Mouse (Mus musculus): ENCODE results near the gene Etfrf1.

The Etfrf1 gene

GRCm38 (mm10) chr6:145210816-145211338 is at the start of gene Etfrf1, which contains the start of gene Casc1:
Etfrf1 (plus strand) TSS chr6:145211134.
Casc1 (minus strand) TSS chr6:145211005.
- DNase-seq: peak; percentile 100

- no peak for DNase-seq
Measured at GRCm38 (mm10) chr6:145171892-145172606, 38.9 kb upstream of the Etfrf1 start.

DNA sequence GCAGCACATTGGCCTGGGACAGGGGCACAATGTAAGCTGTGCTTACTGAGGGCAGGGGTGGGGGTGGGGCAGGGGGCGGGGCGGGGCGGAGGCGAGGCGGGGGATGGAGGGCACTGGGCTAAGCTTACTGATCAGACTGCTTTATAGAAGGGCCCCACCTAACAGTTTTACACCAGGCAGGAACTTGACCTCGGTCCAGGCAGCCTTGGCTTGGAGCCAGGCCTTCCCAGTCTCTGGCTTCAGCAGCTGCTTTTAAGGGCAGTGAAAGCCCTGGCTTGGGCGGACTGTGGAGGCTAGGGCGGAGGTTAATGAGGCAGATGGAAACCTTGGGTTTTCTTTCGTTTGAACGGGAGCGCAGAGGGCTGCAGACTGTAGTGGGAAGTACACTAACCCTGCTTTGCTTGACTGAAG is 37.1 kb upstream of the Etfrf1 start:
- DNase-seq: no peak

- no peak for DNase-seq
Measured at GRCm38 (mm10) chr6:145175571-145175981, 35.4 kb upstream of the Etfrf1 start.

DNA sequence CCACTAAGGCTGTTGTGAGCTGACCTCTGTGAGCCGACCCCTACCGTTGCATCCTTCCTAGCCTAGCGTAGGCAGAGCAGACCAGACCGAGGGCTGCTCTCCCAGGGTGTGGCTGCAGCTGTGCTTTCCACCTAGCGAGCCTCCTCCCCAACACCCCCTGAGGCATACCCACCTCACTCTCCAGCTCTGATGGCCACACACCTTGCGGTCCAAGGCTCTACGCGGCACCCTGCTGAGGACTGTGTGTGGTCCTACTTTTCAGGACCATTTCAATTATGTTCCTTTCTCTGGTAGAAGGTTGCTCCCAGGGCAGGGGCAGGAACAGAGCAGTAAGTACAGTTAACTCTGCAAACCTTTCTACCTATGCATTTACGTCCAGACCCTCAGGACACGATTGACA is 34.5 kb upstream of the Etfrf1 start:
- no peak for DNase-seq

DNA sequence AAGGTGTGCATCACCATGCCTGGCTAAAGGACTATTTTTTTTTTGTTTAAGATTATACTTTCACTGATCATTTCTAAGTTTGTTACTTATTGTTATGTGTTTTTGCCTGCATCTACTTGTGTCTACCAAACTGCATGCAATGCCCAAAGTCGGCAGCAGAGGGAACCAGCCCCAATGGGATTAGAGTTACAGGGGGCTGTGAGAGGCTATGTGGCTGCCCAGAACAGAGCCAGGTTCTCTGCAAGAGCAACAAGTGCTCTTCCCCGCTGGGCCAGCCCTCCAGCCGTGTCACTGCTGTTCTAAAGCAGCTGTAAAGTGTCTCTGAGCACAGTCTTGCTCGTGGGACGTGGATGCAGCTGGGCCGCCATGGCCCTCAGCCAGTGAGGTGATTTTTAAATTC is 31.3 kb upstream of the Etfrf1 start:
- no peak for DNase-seq

GRCm38 (mm10) chr6:145182044-145182443 is 28.9 kb upstream of the Etfrf1 start:
- no peak for DNase-seq

- DNase-seq: no peak
Measured at GRCm38 (mm10) chr6:145186096-145186495, 24.8 kb upstream of the Etfrf1 start.

DNA sequence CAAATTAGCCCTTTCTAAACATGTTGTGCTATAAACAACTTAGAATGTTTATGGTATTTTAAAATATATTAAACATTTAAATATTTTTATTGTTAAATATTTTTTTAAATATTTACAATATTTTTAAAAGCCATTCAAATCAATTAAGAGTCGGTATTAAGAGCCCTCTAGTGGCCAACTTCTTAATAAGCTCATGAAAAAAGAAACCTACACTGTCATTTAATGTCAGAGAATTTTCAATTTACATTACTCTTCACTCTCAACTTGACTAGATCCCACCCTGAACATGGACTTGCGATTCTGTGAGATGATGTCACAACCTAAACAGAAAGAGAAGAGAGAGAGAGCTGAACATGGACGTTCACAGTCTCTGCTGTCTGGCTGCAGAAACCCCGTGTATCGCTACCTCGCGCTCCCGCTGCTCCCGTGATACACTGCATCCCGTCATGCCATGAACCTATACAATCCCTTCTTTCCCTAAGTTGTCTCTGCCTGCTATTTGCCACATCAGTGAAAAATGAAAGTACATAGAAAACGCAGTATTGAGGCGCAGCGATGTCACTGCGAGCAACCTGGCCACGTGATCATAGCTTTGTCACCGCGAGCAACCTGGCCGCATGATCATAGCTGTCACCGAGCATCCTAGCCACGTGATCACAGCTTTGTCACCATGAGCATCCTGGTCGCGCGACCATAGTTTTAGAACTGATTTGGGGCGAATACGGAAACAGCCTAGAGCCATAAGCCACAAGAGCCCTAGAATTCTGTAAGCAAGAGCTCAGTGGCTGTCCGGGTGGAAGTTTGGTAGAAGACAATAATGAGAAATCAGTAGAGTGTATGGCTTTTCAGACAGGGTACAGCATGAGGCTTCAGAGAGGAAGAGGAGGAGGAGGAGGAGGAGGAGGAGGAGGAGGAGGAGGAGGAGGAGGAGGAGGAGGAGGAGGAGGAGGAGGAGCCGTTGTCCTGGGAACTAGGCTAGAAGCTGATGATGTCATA is 23.5 kb upstream of the Etfrf1 start:
- DNase-seq: peak; percentile 71

- DNase-seq: no peak
Measured at GRCm38 (mm10) chr6:145193038-145193437, 17.9 kb upstream of the Etfrf1 start.

DNA sequence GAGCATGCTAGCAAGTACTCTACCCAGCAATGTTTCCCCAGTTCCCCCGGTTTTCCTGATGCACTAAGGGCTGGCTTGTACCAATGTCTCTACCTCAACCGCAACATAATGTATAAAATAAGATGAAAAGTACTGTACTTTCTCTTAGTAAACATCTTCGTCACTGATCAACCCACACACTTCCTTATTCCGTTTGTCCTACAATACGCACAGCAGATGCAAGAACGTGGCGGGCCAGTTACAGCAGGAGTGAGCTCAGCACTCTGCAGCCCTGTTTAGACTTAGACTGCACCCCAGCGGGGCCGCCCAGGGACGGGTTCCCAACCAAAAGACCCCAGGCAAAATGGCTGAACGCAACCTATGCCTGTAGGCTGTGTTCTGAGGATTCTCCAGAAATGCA is 17.5 kb upstream of the Etfrf1 start:
- DNase-seq: no peak

GRCm38 (mm10) chr6:145197949-145198686 is 12.8 kb upstream of the Etfrf1 start:
- DNase-seq: no peak

DNA sequence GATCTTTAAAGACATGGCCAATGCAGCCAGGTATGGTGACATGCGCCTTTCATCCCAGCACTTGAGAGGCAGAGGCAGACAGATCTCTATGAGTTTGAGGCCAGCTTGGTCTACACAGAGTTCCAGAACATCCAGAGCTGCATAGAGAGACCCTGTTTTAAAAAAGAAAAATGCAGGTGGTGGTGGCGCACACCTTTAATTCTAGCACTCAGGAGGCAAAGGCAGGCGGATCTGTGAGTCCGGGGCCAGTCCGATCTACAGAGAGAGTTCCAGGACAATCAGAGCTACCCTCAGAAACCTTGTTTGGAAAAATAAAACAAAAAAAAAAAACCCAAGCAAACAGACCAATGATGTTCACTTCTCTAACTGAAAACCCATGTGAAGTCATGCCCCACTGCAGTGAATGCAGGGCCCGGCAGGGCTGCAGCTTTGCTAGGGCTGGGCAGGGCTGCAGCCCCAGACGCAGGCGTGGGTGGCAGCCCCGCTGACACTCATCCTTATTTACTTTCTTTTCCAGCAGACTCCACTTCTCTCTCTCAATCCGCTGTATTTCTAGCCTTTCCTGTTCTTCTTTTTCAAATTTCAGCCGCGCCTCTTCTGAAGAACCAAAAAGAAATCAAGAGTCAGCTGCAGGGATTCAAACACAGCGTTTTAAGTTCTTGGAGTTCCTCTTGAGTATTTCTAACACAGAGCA is 8.4 kb upstream of the Etfrf1 start:
- DNase-seq: no peak

- no peak for DNase-seq
Measured at GRCm38 (mm10) chr6:145204440-145204839, 6.5 kb upstream of the Etfrf1 start.

DNA sequence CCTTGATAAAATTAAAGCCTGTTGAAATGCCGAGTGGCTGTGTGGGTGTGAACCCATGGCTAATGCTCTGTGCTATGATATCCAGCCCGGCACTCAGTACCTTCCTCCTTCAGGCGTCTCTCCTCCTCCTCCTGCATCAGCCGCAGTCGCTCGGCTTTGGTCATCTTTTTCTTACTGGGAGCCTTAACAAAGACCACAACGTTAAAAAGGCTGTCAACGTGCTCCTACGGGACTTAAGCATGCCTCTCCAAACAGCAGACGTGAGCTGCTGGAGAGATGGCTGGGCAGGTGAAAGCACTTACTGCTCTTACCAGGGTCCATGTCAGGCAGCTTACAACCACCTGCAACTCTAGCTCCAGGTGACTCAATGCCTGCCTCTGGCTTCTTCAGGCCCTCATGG is 5.8 kb upstream of the Etfrf1 start:
- DNase-seq: no peak

GRCm38 (mm10) chr6:145210056-145210680 is 766 bp upstream of the Etfrf1 start:
- no peak for DNase-seq

DNA sequence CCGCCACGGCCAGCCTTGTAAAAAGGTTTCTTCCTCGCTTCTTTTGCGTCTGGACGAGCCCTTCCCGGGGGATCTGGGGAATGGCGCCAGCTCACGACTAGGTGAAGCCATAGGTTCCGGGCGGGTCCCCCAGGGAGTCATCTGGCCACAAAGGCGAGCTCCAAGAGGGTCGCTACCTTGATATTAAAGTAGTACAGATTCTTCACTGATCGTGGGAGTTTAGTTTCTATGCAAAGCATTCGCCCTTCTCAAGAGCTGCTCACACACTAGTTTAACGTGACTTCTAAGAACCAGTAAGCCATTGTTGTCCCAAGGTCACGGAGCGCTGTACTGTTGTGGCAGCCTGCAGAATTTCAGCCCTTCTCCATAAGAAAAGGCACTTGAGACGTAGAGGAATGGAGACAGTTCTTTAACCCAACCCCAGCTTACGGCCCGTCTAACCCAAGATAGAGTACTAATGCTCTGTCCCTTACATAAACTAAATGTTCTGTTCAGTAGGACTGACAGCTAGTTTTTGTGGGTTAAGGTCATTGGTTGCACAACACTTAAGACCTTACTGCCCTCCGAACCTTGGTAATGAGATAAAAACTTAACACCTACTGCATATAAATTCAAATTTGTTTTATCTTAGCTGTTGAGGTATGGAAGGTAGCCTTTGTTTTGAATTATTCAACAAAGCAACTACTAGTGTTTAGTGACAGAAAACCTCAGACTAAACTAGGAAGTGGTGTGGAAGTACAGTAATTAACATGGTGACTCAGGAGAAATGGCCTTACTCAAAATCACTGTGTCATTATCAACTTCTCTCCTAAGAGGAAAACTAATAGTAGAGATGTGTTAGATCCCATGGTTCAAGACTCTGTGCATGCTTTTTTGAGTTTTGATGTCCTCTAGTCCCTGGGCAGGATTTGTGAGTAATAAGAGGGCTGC is 707 bp downstream of the Etfrf1 start:
- no peak for DNase-seq

GRCm38 (mm10) chr6:145213916-145214315 is 3.0 kb downstream of the Etfrf1 start:
- DNase-seq: no peak

GRCm38 (mm10) chr6:145215826-145216225 is 4.9 kb downstream of the Etfrf1 start:
- no peak for DNase-seq

DNA sequence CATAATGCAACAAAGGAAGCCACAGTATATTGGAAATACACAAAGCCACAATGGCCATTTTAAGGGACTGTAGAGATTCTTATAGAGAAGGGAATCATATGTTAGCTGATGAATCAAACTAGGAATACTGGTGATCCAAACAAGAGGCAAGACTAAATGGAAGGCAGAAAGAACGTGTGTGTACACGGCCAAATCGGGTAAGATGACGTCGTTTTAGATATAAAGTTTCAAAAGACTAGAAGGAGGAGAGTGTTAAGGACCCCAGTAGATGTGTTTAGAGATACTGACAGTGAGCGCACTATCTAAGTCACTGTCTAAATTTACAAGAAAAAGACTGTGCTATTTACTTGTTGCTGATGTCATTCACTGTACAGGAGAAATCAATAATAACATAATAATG is 13.3 kb downstream of the Etfrf1 start:
- no peak for DNase-seq

- no peak for DNase-seq
Measured at GRCm38 (mm10) chr6:145226296-145226695, 15.4 kb downstream of the Etfrf1 start.

Measured in layer of hippocampus, adult 9-11 months (tissue).